Mouse (Mus musculus) embryonic fibroblast, embryonic 13.5 days (primary cell): ENCODE results near the gene Rprml. TPM values are rescaled to one million over a fixed set of nuclear protein-coding genes. Genes with fewer than 3 reads are reported as not detected.

Source experiments
- H3K27ac ChIP-seq: 2 replicates; pipeline ENCODE4 v1.5.1; 2012; ENCODE audit warnings: low read length, control low read depth, inconsistent platforms; ENCODE audit not compliant: insufficient read depth
- H3K4me1 ChIP-seq: 2 replicates; pipeline ENCODE4 v1.6.1; 2011; ENCODE audit warnings: low read length; ENCODE audit not compliant: control insufficient read depth, insufficient read depth
- H3K4me3 ChIP-seq: 2 replicates; pipeline ENCODE4 v1.5.1; 2011; ENCODE audit warnings: mild to moderate bottlenecking, control low read depth, low read length; ENCODE audit not compliant: insufficient read depth
- CTCF ChIP-seq: IDR thresholded peaks from 2 replicates; pipeline ENCODE4 v1.5.1; 2011; ENCODE audit warnings: mild to moderate bottlenecking, control low read depth, low read length, moderate library complexity, borderline replicate concordance; ENCODE audit not compliant: insufficient read depth
- POLR2A ChIP-seq: IDR thresholded peaks from 2 replicates; pipeline ENCODE4 v1.6.1; 2011; ENCODE audit warnings: low read depth, mild to moderate bottlenecking, control low read depth, low read length, moderate library complexity
- polyA plus RNA-seq: library from polyadenylated mRNA; stranded (reverse); fragments of >200 nt; gene quantifications from 2 replicates; pipeline ENCODE4 v1.2.4, GENCODE M21; 2011; ENCODE audit warnings: low read depth; ENCODE audit not compliant: missing spikeins, insufficient read length

Rprml gene
- polyA plus RNA-seq, 1 experiment: not detected

DNA sequence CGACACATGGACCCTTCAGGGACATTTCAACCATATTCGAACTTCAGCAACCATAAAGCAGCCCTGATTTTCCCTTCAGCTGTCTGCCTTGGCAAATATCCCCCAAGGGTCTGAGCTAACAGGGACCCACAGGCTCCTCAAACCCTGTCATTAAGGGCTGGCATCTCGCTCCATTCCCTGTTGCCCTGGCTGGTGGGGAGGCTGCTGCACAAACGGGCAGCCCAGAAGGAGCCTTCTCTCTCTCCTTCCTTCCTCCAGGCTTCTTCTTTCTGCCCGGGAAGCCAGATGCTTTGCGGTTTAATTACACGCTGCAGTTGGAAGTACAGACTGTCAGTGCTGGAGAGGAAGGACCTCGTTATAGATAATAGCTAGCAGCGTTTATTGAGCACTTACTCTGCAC, 6.2 kb upstream of the Rprml start:
- Histone ChIP-seq H3K27ac (no peak overlapping the region), H3K4me1 (no peaks in the 10 kb centered on the region), H3K4me3 (no peak overlapping the region)
- TF ChIP-seq CTCF: no peak
- no peak for TF ChIP-seq POLR2A

DNA sequence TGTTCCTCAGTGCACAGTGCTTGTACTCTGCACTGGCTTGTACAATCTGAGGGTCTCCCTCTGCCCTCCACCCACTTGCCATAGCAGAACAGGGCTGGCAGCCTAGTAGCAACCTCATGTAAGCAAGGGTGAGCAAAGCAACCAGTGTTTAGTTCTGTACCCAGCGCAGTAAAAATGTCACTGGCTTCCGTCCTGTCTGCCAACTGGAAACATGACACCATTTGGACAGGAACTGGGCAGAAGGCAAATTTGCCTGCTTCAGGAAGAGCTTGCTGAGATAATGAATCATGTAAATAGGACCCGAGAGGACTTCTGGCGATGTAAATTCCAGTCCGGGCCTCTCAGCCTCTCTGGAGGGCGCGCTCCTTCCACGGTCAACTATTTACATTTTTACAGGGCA, 3.6 kb upstream of the Rprml start:
- Histone ChIP-seq H3K4me3 (no peak overlapping the region), H3K4me1 (no peaks in the 10 kb centered on the region), H3K27ac (no peak overlapping the region)
- TF ChIP-seq CTCF (no peak), POLR2A (no peak)

DNA sequence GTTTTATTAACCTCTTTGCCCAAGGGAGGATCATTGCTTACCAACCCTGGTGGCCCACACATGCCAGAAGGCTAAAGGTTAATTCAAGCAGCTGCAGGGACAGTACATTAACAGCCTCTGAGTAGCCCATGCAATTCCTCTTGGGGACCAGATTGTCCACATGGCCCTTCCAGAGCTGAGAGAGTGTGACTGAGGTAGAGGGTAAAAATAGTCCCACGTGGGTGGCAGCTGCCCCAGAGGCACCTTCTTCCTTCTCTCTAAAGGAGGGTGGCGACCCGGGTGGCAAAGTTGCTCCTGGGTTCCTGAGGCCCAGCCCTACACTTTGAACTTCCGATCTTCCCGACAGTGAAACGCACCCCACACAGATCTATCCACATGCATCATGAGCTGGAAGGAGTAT, 3.1 kb upstream of the Rprml start:
- Histone ChIP-seq H3K27ac (no peak overlapping the region), H3K4me3 (no peak overlapping the region), H3K4me1 (no peaks in the 10 kb centered on the region)
- TF ChIP-seq POLR2A (no peak), CTCF (no peak)

DNA sequence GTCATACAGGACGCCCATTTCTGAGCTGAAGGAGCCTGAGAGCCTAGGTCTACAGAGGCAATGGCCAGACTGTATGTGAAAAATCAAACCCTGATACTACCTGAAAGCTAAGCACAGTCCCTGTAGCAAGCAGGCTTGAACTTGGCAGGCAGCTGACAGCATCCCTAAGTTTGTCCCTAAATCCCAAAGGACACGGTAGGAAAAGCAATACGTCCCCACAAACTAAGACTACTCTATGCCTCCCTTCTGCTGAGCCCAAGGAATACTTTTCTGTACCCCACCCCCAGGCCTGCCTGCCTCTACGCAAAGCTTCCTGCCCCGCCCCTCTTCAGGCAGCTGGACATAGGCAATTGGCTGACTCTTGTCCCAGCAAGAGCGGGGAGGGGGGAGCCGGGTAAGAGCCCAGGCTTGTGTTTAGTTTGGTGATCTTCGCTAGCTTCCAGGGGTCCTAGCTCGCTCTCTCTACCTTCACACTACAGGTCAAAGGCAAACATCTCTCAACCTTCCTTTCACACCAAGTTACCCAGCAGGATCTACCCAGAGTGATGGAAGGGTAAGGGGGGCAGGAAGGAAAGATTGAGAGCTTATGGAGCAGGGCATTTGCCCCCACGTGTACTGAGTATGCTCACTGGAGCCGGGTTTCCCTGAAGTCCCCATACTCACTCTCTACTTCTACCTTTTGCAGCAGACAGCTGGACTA, 1.3 kb upstream of the Rprml start:
- Histone ChIP-seq H3K4me3 (no peak overlapping the region), H3K27ac (no peak overlapping the region), H3K4me1 (no peaks in the 10 kb centered on the region)
- TF ChIP-seq POLR2A (no peak), CTCF (no peak)

DNA sequence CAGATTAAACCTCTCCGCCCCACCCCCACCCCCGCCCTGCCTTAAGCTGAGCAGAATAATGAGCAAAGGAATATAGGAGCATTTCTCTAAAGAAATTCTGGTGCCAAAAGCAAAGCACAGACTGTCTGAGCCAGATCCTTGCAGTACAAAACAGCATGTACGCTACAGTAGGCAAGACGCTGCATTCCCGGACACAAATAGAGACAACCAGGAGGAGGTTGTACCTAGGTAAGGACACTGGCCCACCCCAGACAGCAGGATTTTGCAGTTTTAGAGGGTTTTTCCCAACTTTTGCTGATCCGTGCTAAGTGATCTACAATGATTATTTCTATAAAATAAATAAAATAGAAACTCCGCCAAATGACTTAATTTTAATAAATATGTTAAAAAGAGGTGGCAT, 714 bp upstream of the Rprml start:
- no peak for TF ChIP-seq CTCF
- TF ChIP-seq POLR2A: no peak
- Histone ChIP-seq H3K4me1 (no peaks in the 10 kb centered on the region), H3K27ac (no peak overlapping the region), H3K4me3 (no peak overlapping the region)

DNA sequence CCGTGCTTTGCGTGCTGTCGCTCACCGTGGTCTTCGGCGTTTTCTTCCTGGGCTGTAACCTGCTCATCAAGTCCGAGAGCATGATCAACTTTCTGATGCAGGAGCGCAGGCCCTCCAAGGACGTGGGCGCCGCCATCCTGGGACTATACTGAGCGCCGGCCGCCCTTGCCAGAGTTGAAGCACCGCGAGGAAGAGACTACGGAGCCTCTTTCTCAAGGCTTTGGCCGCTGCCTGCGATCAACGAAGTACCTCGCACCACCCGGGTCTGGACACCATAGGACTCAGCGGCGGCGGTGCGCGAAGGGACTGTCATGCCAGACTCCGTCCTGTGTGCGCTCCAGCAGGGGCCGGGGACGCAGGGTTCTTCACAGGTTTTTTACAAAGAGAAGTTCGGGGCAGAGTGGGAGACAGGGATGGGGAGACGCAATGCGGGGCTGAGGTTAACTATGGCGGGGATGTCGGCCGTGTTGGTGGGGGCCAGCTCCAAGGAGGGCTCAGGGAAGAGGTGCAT, 668 bp downstream of the Rprml start:
- no peak for TF ChIP-seq POLR2A
- no peak for TF ChIP-seq CTCF
- no peak overlapping the region for H3K27ac ChIP-seq
- H3K4me1 ChIP-seq: no peaks in the 10 kb centered on the region
- H3K4me3 ChIP-seq: no peak overlapping the region

DNA sequence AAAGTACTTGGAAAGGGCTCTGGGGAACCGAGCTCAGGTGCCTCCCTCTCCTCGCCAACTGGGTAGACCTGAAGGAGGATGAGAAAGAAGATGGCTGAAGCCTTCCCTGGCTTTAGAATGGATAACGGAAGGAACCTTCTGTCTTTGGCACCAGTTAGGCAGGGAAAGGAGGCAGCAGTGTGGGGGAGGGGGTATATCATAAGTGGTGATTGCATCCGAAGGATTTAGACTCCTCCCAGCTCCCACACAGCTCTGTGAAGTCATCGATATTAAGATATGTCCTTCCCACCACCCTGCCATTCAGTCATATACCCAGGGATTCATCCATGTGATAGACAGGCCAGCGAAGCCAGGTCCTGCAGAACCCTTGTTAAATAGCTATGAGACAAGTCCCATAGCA, 2.1 kb downstream of the Rprml start:
- H3K4me3 ChIP-seq: no peak overlapping the region
- no peak for TF ChIP-seq CTCF
- no peak for TF ChIP-seq POLR2A
- H3K4me1 ChIP-seq: no peaks in the 10 kb centered on the region
- no peak overlapping the region for H3K27ac ChIP-seq

DNA sequence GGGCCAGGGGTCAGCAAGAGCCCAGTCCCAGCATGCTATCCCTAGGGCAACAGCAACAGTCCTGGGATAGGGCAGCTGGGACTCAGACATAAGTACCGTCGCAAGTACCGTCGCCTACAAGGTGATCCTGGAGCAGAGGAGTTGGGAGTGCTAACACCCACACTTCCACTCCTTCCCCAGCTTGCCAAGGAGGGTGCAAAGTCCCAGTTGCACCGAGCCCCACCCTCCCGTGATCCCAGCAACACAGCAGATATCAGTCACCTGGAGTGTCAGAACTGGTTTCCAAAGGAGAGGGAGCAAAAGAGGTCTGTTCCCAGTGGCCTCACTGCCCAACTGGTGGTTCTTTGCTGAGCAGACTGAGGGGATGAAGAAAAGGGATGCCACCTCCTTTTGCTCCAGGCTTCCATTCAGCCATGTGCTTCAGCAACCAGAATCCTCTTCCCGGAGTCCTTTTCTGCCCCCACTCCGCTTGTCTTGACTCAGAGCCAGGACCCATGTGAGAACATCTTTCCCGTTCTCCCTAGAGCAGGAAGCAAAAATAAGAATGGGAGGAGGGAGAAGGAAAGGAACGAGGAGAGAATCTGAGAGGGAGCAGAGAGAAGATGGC, 4.1 kb downstream of the Rprml start:
- Histone ChIP-seq H3K4me1 (no peaks in the 10 kb centered on the region), H3K27ac (no peak overlapping the region), H3K4me3 (no peak overlapping the region)
- no peak for TF ChIP-seq CTCF
- TF ChIP-seq POLR2A: no peak

DNA sequence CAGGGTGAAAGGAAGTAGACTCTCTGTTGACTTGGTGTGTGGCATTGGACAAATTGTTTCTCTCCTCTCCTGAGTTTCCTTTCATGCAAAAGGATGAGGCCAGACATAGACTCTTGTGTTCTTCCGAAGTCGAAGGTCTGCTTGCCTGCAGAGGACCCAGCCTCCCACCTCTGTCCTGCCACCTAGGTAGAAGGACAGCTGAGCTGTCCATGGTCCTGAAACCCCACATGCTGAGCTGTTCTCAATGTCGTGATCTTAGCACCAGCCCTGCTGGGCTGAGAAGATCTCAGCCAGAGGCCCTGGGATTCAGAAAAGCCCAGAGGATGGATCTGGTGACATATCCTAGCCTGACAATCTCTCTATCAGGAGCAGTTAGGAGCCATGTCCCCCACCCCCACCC, 7.2 kb downstream of the Rprml start:
- no peak overlapping the region for H3K4me3 ChIP-seq
- no peak overlapping the region for H3K27ac ChIP-seq
- H3K4me1 ChIP-seq: no peaks in the 10 kb centered on the region
- no peak for TF ChIP-seq CTCF
- no peak for TF ChIP-seq POLR2A

DNA sequence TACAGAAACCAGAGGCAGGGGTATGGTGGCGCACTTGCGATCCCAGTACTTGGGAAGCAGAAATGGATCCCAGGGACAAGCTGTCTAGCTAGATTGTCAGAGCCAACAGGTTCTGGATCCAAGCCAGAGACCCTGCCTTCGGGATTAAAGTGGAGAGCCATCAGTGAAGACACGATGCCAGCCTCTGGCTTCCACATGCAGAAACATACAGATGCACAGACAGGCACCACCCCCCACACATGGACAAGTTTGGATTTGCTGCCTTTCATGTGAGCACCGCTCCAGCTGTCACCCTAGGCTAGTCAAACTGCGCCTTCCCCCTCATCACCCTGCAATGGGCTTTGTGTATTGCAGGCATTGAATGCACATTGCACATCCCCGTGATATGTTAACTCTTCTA, 8.8 kb downstream of the Rprml start:
- no peak overlapping the region for H3K4me3 ChIP-seq
- H3K27ac ChIP-seq: no peak overlapping the region
- TF ChIP-seq POLR2A (no peak), CTCF (no peak)
- H3K4me1 ChIP-seq: no peaks in the 10 kb centered on the region

DNA sequence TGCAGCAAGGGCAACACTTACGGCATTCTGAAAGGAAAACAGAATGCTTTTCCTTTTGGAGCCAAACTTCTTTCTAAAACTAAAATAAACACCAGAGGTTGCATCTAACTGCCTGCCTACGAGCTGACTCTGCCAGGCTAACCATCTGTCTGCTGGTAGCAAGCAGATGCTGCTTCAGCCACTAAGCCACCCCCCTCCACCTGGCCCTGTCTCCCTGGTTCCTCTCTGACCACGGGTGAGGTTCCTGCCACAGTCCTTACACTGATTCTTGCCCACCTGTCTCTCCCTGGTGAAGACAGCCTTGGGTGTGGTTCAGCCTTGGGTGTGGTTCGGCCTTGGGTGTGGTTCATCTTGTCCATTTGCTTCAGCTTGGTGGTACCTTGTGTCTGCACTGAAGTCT, 12.5 kb downstream of the Rprml start:
- no peak overlapping the region for H3K27ac ChIP-seq
- no peaks in the 10 kb centered on the region for H3K4me1 ChIP-seq
- H3K4me3 ChIP-seq: no peak overlapping the region
- TF ChIP-seq CTCF (no peak), POLR2A (no peak)
